Mouse (Mus musculus): ENCODE data around the gene Cd177. TPM values are rescaled to one million over a fixed set of nuclear protein-coding genes. Genes with fewer than 3 reads are reported as not detected.

The Cd177 gene
- polyA plus RNA-seq, 1 experiment, result 2.9 TPM

DNA sequence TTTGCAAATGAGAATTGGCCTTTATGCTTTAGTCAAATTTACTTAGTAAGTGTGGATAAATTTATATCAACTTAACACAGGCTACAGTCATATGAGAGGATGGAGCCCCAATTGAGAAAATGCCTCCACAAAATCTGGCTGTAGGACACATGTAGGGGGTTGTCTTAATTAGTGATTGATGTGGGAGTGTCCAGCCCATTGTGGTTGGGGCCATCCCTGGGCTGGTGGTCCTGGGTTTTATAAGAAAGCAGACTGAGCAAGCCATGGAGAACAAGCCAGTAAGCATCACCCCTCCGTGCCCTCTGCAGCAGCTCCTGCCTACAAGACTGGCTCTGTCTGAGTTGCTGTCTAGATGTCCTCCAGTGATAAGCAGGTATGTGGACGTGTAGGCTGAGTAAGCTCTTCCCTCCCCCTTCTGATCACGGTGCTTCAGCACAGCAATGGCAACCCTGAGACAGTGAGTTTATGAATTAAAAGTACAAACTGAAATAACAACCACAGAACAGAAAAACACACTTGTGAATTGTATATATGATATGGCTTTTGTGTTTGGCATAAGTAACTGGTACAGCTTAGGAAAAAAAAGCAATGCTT, 13.9 kb upstream of the Cd177 start:
- no peaks in the 10 kb centered on the region for H3K27me3 ChIP-seq (ENCODE audit: control insufficient read depth, insufficient read depth, low read length)
- no peak overlapping the region for H3K4me3 ChIP-seq (ENCODE audit: control insufficient read depth, insufficient read depth, low read length)
- no peak for DNase-seq
- H3K4me1 ChIP-seq (replicated peaks; ENCODE audit: control insufficient read depth, insufficient read depth, low read length), result no peaks in the 10 kb centered on the region
- H3K27ac ChIP-seq (ENCODE audit: control insufficient read depth, insufficient read depth, low read length), result no peak overlapping the region
- TF ChIP-seq CTCF (IDR thresholded peaks at IDR 0.05; ENCODE audit: borderline replicate concordance, control insufficient read depth, extremely low read depth, insufficient read depth, low read length, poor library complexity) (no peak), POLR2A (IDR thresholded peaks at IDR 0.05; ENCODE audit: control insufficient read depth, extremely low read depth, insufficient read depth, low read length, poor library complexity) (no peak)
- WGBS, result 43% methylated on average over 3 of the region's 3 CpGs
- H3K36me3 ChIP-seq (ENCODE audit: control insufficient read depth, insufficient read depth, low read length), result no peaks in the 10 kb centered on the region

DNA sequence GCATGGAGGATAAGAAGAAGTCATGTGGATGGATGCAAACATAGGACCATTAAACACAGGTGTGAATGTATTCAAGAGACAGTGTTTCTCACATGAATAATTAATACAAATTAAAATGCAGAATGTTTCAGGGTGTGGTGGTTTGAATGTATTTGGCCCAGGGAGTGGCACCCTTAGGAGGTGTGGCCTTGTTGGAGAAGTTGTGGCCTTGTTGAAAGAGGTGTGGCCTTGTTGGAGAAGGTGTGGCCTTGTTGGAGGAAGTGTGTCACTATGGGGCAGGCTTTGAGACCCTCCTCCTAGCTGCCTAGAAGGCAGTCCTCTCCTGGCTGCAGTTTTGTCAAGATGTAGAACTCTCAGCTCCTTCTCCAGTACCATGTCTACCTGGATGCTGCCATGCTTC, 11.2 kb upstream of the Cd177 start:
- Histone ChIP-seq H3K4me3 (ENCODE audit: control insufficient read depth, insufficient read depth, low read length) (no peak overlapping the region), H3K4me1 (replicated peaks; ENCODE audit: control insufficient read depth, insufficient read depth, low read length) (no peaks in the 10 kb centered on the region), H3K27me3 (ENCODE audit: control insufficient read depth, insufficient read depth, low read length) (no peaks in the 10 kb centered on the region), H3K36me3 (ENCODE audit: control insufficient read depth, insufficient read depth, low read length) (no peaks in the 10 kb centered on the region), H3K27ac (ENCODE audit: control insufficient read depth, insufficient read depth, low read length) (no peak overlapping the region)
- no peak for TF ChIP-seq POLR2A (IDR thresholded peaks at IDR 0.05; ENCODE audit: control insufficient read depth, extremely low read depth, insufficient read depth, low read length, poor library complexity)
- no peak for DNase-seq

DNA sequence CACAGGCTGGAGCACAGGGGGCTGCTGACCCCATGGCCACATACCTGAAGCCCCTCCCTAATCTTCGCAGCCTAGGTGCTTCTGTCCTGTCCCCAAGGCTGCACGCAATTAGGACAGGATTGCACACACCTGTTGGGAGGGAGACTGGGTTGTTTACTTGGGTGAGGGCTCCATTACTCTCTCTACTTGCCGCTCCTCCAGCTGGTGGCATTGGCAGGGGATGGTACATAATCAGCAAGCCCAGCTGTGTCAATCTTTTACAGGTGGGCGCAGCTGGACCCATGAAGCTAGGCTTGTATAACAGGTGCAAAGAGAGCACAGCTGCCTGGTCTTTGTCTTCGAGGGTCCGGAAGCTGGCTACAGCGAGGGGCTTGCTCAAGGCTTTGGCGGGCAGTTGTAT, 2.5 kb upstream of the Cd177 start:
- no peak overlapping the region for H3K27ac ChIP-seq (ENCODE audit: control insufficient read depth, insufficient read depth, low read length)
- no peak overlapping the region for H3K4me3 ChIP-seq (ENCODE audit: control insufficient read depth, insufficient read depth, low read length)

DNA sequence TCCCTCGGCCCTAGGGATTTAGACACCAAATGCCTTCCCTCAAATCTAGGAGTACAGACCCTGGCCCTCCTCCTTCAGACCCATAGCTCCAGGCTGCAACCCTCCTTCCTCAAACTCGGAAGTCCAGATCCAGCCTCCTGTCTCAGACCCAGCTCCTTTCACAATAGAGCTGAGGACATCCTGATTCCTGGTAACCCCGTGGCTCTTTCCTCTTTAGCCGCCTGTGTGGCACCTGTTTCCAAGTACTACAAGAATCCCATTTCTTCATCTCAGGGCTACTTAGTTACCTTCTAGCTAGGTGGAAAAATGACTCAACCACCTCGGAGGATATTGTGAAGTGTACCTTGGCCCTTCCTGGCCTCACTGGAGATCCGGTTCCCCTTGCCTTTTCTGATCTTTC, 1.1 kb upstream of the Cd177 start:
- Histone ChIP-seq H3K36me3 (ENCODE audit: control insufficient read depth, insufficient read depth, low read length) (no peaks in the 10 kb centered on the region), H3K4me1 (replicated peaks; ENCODE audit: control insufficient read depth, insufficient read depth, low read length) (no peaks in the 10 kb centered on the region), H3K4me3 (ENCODE audit: control insufficient read depth, insufficient read depth, low read length) (no peak overlapping the region), H3K27me3 (ENCODE audit: control insufficient read depth, insufficient read depth, low read length) (no peaks in the 10 kb centered on the region), H3K27ac (ENCODE audit: control insufficient read depth, insufficient read depth, low read length) (no peak overlapping the region)
- 74% methylated on average over 6 of the region's 6 CpGs for WGBS
- DNase-seq, result no peak
- TF ChIP-seq CTCF (IDR thresholded peaks at IDR 0.05; ENCODE audit: borderline replicate concordance, control insufficient read depth, extremely low read depth, insufficient read depth, low read length, poor library complexity) (no peak), POLR2A (IDR thresholded peaks at IDR 0.05; ENCODE audit: control insufficient read depth, extremely low read depth, insufficient read depth, low read length, poor library complexity) (no peak)

More for the DNA sequence above, 2.5 kb upstream of the Cd177 start:
- H3K4me1 ChIP-seq (replicated peaks; ENCODE audit: control insufficient read depth, insufficient read depth, low read length), result no peaks in the 10 kb centered on the region
- DNase-seq, result no peak
- H3K36me3 ChIP-seq (ENCODE audit: control insufficient read depth, insufficient read depth, low read length), result no peaks in the 10 kb centered on the region
- 93% methylated on average over 8 of the region's 8 CpGs for WGBS
- TF ChIP-seq CTCF (IDR thresholded peaks at IDR 0.05; ENCODE audit: borderline replicate concordance, control insufficient read depth, extremely low read depth, insufficient read depth, low read length, poor library complexity) (no peak), POLR2A (IDR thresholded peaks at IDR 0.05; ENCODE audit: control insufficient read depth, extremely low read depth, insufficient read depth, low read length, poor library complexity) (no peak)
- no peaks in the 10 kb centered on the region for H3K27me3 ChIP-seq (ENCODE audit: control insufficient read depth, insufficient read depth, low read length)

DNA sequence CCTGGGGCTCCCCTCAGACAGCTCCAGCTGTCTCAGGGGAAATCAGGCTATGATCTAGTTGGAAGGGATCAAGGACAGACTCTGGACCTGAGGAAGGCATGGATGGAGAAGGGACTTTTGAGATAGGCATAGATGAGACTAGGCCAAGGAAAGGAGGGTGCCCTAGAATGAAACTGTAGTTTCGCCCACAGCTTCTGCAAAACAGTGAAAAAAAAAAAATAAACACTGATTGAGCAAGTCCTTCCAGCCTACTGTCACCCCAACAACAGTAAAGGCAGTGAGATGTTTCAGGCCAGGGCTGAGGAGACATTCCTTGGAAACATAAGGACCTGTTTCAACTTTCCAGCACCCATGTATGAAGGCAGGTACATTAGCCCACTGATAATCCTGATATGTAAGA, 1.6 kb downstream of the Cd177 start:
- Histone ChIP-seq H3K4me1 (replicated peaks; ENCODE audit: control insufficient read depth, insufficient read depth, low read length) (no peaks in the 10 kb centered on the region), H3K36me3 (ENCODE audit: control insufficient read depth, insufficient read depth, low read length) (no peaks in the 10 kb centered on the region), H3K27me3 (ENCODE audit: control insufficient read depth, insufficient read depth, low read length) (no peaks in the 10 kb centered on the region), H3K27ac (ENCODE audit: control insufficient read depth, insufficient read depth, low read length) (no peak overlapping the region), H3K4me3 (ENCODE audit: control insufficient read depth, insufficient read depth, low read length) (no peak overlapping the region)
- no peak for DNase-seq
- TF ChIP-seq CTCF (IDR thresholded peaks at IDR 0.05; ENCODE audit: borderline replicate concordance, control insufficient read depth, extremely low read depth, insufficient read depth, low read length, poor library complexity) (no peak), POLR2A (IDR thresholded peaks at IDR 0.05; ENCODE audit: control insufficient read depth, extremely low read depth, insufficient read depth, low read length, poor library complexity) (no peak)
- WGBS, result 67% methylated on average over 1 of the region's 1 CpGs

DNA sequence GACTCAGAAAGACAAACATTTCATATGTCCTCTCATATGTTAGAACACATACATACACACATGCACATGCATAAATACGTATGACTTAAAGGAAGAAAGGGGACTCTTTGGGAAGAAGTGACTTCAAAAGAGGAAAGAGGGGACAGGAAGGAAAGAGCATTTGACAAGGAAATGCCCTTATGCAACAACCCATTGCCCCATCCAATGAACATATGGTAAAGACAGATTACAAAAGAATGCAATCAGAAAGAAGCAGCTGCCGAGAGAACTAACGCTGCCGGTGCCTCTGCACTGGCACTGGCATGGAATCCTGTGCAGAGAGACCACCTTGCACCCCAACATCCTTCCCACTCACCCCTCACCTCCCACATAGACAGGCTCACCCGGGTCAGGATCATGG, 6.6 kb downstream of the Cd177 start:
- Histone ChIP-seq H3K36me3 (ENCODE audit: control insufficient read depth, insufficient read depth, low read length) (no peaks in the 10 kb centered on the region), H3K4me3 (ENCODE audit: control insufficient read depth, insufficient read depth, low read length) (no peak overlapping the region), H3K4me1 (replicated peaks; ENCODE audit: control insufficient read depth, insufficient read depth, low read length) (no peaks in the 10 kb centered on the region), H3K27me3 (ENCODE audit: control insufficient read depth, insufficient read depth, low read length) (no peaks in the 10 kb centered on the region), H3K27ac (ENCODE audit: control insufficient read depth, insufficient read depth, low read length) (no peak overlapping the region)
- TF ChIP-seq CTCF (IDR thresholded peaks at IDR 0.05; ENCODE audit: borderline replicate concordance, control insufficient read depth, extremely low read depth, insufficient read depth, low read length, poor library complexity) (no peak), POLR2A (IDR thresholded peaks at IDR 0.05; ENCODE audit: control insufficient read depth, extremely low read depth, insufficient read depth, low read length, poor library complexity) (no peak)
- 67% methylated on average over 5 of the region's 5 CpGs for WGBS
- DNase-seq, result no peak

DNA sequence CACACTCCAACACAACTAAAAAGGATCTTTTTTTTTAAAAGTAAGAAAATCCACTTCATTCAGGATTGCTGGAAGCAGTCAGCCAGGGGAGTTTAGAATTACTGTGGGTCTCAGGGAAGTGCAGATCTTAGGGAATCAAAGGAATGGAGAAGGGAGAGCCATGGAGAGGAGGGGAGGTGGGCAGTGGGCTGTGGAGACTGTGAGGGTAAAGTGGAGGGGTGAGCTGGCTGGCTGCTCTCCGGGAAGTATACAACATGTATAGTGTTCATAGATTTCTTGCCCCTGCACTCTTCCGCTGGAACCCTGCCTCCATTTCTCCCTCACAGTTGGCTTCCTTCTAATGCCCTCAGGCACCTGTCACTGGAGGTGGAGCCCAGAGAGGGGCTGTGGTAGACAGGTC, 8.5 kb downstream of the Cd177 start:
- no peak for TF ChIP-seq POLR2A (IDR thresholded peaks at IDR 0.05; ENCODE audit: control insufficient read depth, extremely low read depth, insufficient read depth, low read length, poor library complexity)
- no peak for TF ChIP-seq CTCF (IDR thresholded peaks at IDR 0.05; ENCODE audit: borderline replicate concordance, control insufficient read depth, extremely low read depth, insufficient read depth, low read length, poor library complexity)
- Histone ChIP-seq H3K4me3 (ENCODE audit: control insufficient read depth, insufficient read depth, low read length) (no peak overlapping the region), H3K4me1 (replicated peaks; ENCODE audit: control insufficient read depth, insufficient read depth, low read length) (no peaks in the 10 kb centered on the region), H3K27me3 (ENCODE audit: control insufficient read depth, insufficient read depth, low read length) (no peaks in the 10 kb centered on the region), H3K36me3 (ENCODE audit: control insufficient read depth, insufficient read depth, low read length) (no peaks in the 10 kb centered on the region), H3K27ac (ENCODE audit: control insufficient read depth, insufficient read depth, low read length) (no peak overlapping the region)
- DNase-seq, result no peak
- 93% methylated on average over 2 of the region's 2 CpGs for WGBS

Measured in thymus, adult 2 months (tissue).